Mouse (Mus musculus): ENCODE results near the gene Ttc30a2. TPM values are rescaled to one million over a fixed set of nuclear protein-coding genes. Genes with fewer than 3 reads are reported as not detected.

Gene Ttc30a2
- total RNA-seq (2023): 1 to 10 TPM; 1.8 to 2.0 TPM

GRCm38 (mm10) chr2:75977752-75978368 lies at the start of gene Ttc30a2:
Gene Ttc30a2, minus strand, starts transcription at chr2:75978170.

GRCm38 (mm10) chr2:75981440-75982081 lies 3.6 kb upstream of the Ttc30a2 start, which contains the start of gene Ttc30a1:
Gene Ttc30a1, minus strand, starts transcription at chr2:75981967.

GRCm38 (mm10) chr2:75938117-75939063 lies 39.6 kb downstream of the Ttc30a2 start, which contains the start of gene Ttc30b:
Gene Ttc30b, minus strand, starts transcription at chr2:75938585.

Other genes starting within 250 kb of the Ttc30a2 start
- gene Agps, start 146.0 kb downstream of the Ttc30a2 start, total RNA-seq (2023): 100 to 1,000 TPM in 1 of 2 experiments, 10 to 100 TPM in 1; 99.0 to 108 TPM
- 1 to 10 TPM; 3.1 to 5.0 TPM for gene Ttc30b, start 39.6 kb downstream of the Ttc30a2 start, total RNA-seq (2023)
- 1 to 10 TPM; 1.6 to 1.9 TPM for gene Ttc30a1, start 3.8 kb upstream of the Ttc30a2 start, total RNA-seq (2023)